Mouse (Mus musculus) inflammation-experienced regulatory T-cells, adult 6 months (primary cell): Measurements from ENCODE around the gene Cyp27b1. TPM values are rescaled to one million over a fixed set of nuclear protein-coding genes. Genes with fewer than 3 reads are reported as not detected.
"Not testable (repeated sequence)": the region's sequence is repeated elsewhere in the genome, so short reads cannot be mapped to it uniquely, and the experiment has no call there.

Source experiments
- ATAC-seq: one replicate; pipeline ENCODE4 v1.8.0; 2017
- polyA plus RNA-seq, 3 experiments: library from polyadenylated mRNA; unstranded; fragments of 100-300 nt; shearing (Covaris generic); gene quantifications; one replicate each; pipeline ENCODE4 v1.2.1; 2017

The Cyp27b1 gene
- polyA plus RNA-seq, 3 experiments from 2014 or later: not detected

DNA sequence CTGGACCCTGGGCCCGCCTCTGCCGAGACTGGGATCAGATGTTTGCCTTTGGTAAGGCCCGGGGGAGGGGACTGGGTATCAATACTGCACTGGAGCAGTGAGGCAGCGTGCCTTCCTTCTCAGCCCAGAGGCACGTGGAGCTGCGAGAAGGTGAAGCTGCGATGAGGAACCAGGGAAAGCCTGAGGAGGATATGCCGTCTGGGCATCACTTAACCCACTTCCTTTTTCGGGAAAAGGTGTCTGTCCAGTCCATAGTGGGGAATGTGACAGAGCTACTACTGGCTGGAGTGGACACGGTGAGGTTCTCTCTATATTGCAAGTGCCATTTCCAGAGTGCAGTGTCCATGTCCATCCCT, 2.0 kb downstream of the Cyp27b1 start:
- peak; percentile 18 for ATAC-seq

DNA sequence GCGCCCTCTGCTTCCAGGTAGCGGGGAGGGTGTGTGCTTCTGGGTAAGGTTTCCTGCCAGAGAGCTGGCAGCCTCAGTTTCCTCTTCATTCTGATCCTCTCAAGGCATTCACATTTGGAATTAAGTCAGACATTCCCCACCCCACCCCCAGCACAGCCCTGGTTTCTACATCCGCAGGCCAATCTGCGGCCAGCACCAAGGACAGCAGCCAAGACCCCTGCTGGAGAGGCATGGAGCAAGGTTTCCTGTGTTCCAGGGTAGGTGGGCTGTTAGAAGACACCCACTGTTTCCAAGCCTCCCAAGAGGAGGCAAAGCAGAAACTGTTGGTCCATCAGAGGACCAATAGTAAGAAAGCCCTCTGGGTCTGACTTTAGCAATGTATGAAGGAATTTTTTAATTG, 6.6 kb downstream of the Cyp27b1 start:
- no peak for ATAC-seq

- ATAC-seq: no peak
Measured at GRCm38 (mm10) chr10:127055406-127055805, 7.4 kb downstream of the Cyp27b1 start.

DNA sequence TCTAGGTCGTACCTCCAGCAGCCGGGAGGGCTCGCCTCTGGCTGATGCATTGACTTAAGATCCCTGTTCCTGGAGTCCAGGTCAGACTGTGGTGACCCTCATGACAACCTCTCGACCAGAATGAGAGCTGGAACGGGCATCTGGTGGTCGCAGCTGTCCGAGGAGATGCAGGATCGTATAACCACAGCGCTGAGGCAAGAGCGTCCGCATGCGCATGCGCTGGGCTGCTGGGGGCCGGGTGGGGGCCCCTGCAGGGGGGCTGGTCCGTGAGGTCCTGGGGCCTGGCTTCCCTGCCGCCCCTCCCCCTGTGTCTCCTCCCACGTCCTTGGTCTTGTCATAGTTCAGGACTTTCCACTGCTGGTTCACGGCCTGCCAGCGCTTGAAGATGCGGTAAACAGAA, 8.4 kb downstream of the Cyp27b1 start:
- no peak for ATAC-seq

GRCm38 (mm10) chr10:127058161-127058560, 10.1 kb downstream of the Cyp27b1 start:
- peak; percentile 54 for ATAC-seq

- no peak for ATAC-seq
Measured at GRCm38 (mm10) chr10:127058708-127059107, 10.7 kb downstream of the Cyp27b1 start.

GRCm38 (mm10) chr10:127059174-127059967, 11.3 kb downstream of the Cyp27b1 start:
- ATAC-seq: no peak

DNA sequence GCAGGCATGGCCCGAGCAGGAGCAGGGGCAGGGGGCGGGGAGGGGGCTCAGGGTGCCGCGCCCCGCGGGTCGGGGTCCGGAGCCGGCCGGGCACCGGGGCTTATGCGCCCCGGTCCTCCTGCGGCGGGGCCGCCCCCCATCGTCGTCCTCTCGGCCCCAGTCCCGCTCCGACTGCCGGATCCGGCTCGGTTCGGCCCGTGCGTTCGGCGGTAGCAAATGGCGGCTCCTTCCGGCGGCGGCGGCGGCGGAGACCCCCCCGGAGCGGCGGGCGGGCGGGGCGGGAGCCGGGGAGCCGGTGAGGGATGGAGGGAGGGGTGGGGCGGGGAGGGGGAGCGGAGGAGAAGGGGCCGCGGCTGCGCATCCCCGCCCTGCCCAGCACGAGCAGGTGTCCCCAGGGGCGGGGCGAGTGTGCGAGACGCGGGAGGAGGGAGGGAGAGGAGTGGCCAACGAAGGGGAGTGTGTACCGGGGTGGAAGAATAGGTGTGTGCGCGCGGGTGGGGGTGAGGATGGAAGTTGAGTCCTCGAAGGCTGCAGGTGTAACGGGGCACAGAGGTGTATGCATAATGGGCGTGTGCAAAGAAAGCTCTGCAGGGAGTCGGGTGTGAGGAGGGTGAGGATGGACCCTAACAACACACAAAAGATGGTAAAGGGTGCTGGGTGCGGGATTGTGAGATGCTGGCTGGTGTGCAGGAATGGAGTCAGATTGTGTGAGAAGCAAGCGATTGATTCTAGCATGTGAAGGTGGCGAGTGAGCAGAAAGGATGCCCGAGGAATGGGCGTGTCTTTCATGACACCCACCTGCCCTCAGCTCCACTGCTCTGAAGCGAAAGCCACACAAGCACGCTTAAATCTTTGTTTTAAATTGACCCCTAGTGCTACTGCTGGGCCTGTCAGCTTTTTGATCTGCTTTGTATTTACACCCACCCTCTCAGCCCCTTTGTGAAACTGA, 12.2 kb downstream of the Cyp27b1 start, which contains the start of gene March9:
TSS of gene March9 (minus strand) at position 217 of the 949 bp plus-strand sequence.
- peak; percentile 54 for ATAC-seq

- no peak for ATAC-seq
Measured at GRCm38 (mm10) chr10:127061085-127061484, 13.0 kb downstream of the Cyp27b1 start.

GRCm38 (mm10) chr10:127061513-127061912, 13.5 kb downstream of the Cyp27b1 start:
- ATAC-seq: no peak

- ATAC-seq: not testable (repeated sequence)
Measured at GRCm38 (mm10) chr10:127062101-127062500, 14.1 kb downstream of the Cyp27b1 start.

DNA sequence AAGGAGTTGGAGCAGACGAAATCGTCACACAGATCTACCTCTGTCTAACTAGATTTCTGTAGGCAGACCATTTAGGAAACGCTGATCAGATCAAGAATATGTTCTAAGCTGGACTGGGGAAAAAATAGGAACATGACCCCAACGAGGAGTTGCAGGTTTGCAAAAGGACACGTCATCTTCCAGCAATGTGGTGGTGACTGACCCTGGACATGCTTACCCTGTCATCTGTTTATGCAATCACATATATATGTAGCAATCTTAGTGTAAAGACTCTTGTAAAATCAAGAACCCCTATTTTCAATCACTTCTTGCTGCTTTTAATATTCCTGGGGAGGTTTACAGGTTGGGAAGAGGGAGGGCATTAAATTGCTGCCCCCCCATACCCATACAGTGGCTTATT, 14.5 kb downstream of the Cyp27b1 start:
- no peak for ATAC-seq

GRCm38 (mm10) chr10:127063239-127063872, 15.3 kb downstream of the Cyp27b1 start, which contains the start of gene Cdk4:
Gene Cdk4 (plus strand): TSS chr10:127063534.
- ATAC-seq: peak; percentile 77

DNA sequence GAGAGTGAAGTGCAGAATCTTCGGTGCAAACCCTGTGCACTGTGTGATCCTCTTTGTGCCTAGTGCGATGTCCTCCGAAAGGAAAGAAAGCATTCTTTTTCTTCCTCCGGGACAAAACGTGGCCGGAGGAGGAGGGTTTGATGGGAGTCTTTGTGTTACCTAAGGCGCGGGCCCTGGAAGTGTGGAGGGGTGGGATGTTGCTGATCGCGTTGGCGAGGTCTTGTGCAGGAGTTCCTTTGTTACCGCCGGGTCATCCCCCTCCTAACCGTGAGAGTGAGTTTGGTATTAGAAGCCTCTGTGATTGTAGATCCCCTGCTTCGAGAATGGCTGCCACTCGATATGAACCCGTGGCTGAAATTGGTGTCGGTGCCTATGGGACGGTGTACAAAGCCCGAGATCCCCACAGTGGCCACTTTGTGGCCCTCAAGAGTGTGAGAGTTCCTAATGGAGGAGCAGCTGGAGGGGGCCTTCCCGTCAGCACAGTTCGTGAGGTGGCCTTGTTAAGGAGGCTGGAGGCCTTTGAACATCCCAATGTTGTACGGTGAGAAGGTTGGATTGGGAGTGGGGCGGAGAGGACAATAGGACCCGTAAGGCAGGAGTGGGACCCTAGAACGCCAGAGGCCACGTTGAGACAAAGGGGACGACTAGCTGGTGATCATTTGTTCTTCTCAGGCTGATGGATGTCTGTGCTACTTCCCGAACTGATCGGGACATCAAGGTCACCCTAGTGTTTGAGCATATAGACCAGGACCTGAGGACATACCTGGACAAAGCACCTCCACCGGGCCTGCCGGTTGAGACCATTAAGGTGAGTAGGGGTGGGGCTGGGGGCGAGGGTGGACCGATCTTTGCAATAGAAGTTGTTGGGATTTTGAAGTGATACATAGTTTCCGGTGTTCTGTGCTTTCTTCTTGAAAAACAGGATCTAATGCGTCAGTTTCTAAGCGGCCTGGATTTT, 16.1 kb downstream of the Cyp27b1 start:
- ATAC-seq: no peak

DNA sequence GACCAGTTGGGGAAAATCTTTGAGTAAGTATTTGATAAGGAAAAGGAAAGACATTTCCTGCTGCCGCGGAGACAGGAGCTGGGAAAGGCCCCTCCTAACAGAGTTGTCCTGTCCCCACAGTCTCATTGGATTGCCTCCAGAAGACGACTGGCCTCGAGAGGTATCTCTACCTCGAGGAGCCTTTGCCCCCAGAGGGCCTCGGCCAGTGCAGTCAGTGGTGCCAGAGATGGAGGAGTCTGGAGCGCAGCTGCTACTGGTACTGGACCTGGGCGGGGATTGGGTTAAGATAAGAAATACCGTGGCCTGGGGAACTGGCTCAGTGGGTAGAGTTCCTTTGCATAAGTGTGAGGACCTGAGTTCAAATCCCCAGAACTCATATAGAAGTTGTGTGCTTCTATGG, 17.9 kb downstream of the Cyp27b1 start:
- no peak for ATAC-seq

- no peak for ATAC-seq
Measured at GRCm38 (mm10) chr10:127066519-127067018, 18.5 kb downstream of the Cyp27b1 start.

DNA sequence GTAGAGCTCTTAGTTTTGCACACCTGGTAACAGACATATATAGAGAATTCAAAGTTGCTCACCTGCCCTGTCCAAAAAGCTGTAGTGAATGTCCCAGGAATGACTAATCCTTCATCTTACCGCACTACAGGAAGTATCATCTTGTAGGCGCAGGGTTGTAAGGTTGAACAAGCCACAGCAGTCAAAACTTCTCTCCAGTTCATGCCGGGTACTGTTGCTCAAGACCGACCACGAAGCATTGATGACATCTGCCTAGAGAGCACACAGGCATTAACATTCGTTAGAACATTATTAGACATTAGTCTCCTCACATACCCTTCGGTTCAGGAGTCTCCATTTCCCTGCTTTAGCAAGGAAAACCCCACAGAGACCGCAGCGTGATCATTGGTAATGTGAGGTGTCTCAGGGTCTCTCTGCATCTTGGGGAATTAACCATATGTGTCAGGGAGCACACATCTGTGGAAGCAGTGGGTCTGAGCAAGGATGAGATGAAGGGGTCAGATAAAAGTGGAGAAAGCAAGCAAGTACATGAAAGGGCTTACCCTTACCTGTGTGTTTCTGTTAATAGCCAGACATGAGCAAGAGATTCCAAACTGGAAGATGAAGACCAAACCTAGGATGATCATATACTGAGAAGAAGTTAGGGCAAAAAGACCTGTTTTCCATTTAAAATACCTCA, 20.4 kb downstream of the Cyp27b1 start:
- no peak for ATAC-seq

DNA sequence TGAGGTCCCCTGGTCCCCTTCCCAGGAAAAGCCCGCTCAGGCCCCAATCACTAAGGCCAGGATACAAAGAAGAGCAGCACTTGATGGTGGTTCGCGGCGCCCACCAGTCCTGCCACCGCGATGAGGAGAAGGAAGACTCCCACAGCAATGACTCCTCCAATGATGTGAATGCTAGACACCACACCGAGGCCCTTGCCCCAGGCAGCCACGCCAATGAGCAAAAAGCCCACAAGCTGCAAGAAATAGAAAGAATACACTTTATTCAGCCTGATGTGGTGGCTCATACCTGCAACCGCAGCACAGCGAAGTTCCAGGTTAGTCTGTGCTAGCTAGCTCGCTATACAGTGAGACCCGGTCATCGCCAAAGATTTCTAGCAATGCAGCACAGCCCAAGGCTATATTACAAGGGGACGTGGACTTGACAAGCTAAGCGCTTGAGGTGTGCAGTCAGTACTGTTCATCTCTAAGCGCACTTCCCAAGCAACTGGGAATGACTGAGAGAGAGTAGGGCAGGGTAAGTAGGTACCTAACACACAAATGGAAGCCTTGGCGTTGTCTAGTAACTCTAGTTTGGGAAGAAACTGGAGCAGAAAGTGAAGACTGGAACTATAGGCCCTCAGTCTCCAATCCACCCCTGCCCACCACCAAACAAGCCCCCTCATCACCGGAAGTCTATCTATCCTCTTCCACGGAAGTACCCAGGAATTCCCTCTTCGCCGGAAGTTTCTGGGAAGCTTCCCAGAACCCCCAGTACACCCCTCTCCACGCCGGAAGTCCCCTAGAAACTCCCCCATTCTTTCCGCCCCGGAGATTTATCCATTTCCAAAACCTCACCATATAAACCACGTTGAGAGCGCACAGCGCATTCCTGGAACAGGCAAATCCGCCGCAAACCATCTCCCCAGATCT, 21.5 kb downstream of the Cyp27b1 start:
- no peak for ATAC-seq

GRCm38 (mm10) chr10:127070190-127071121, 22.4 kb downstream of the Cyp27b1 start, which contains the start of gene Tspan31:
Gene Tspan31 (minus strand): TSS chr10:127070264.
- peak; percentile 79 for ATAC-seq
